Mouse (Mus musculus) lung, embryonic 14.5 days (tissue): Measurements from ENCODE around the gene Ece1. TPM values are rescaled to one million over a fixed set of nuclear protein-coding genes. Genes with fewer than 3 reads are reported as not detected.

Experiments
- ATAC-seq: fragments of 200-750 bp; cut with Nextera tagmentation; 2 replicates; pipeline ENCODE4 v1.8.0; 2017; ENCODE audit warnings: mild to moderate bottlenecking, moderate TSS enrichment, moderate library complexity; ENCODE audit not compliant: insufficient read depth
- DNase-seq: peaks from one replicate; pipeline ENCODE4 v3.0.0-alpha.2; 2015
- H3K27ac ChIP-seq: fragments of 300-500 bp; sonication (generic); 2 replicates; pipeline ENCODE4 v1.5.1; 2014; ENCODE audit warnings: low read depth, mild to moderate bottlenecking, moderate library complexity
- H3K27me3 ChIP-seq: fragments of 300-500 bp; sonication (generic); 2 replicates; pipeline ENCODE4 v1.6.1; 2014; ENCODE audit warnings: low read length, control low read depth; ENCODE audit not compliant: insufficient read depth
- H3K36me3 ChIP-seq: fragments of 300-500 bp; sonication (generic); 2 replicates; pipeline ENCODE4 v1.6.1; 2014; ENCODE audit warnings: control low read depth; ENCODE audit not compliant: insufficient read depth
- H3K4me1 ChIP-seq: fragments of 300-500 bp; sonication (generic); 2 replicates; pipeline ENCODE4 v1.6.1; 2014; ENCODE audit warnings: antibody characterized with exemption, control low read depth; ENCODE audit not compliant: insufficient read depth
- H3K4me2 ChIP-seq: fragments of 300-500 bp; sonication (generic); 2 replicates; pipeline ENCODE4 v1.6.1; 2014; ENCODE audit warnings: mild to moderate bottlenecking
- H3K4me3 ChIP-seq: fragments of 300-500 bp; sonication (generic); 2 replicates; pipeline ENCODE4 v1.5.1; 2014; ENCODE audit warnings: low read depth, low read length
- H3K9ac ChIP-seq: fragments of 300-500 bp; sonication (generic); 2 replicates; pipeline ENCODE4 v1.6.1; 2014
- H3K9me3 ChIP-seq: fragments of 300-500 bp; sonication (generic); 2 replicates; pipeline ENCODE4 v1.6.1; 2016; ENCODE audit warnings: low read depth, low read length, control low read depth
- CTCF ChIP-seq: IDR thresholded peaks from 2 replicates; pipeline ENCODE4 v1.5.1; 2016; ENCODE audit warnings: antibody characterized with exemption, low read depth
- WGBS: fragments of 180-500 bp; shearing (Covaris S2); extraction: QIAGEN DNeasy Blood & Tissue Kit; methylation state at CpG from one replicate; pipeline ENCODE4 v1.1.7; 2014; 5-methylcytosine and 5-hydroxymethylcytosine counted together
- polyA plus RNA-seq: library from polyadenylated mRNA; unstranded; fragments of >200 nt; fragmentation: Nextera tagmentation; extraction: Ambion mirVana; gene quantifications from 2 replicates; pipeline ENCODE4 v1.2.1, GENCODE M21; 2014

Ece1 gene
- 59.3 and 71.2 TPM in 2 replicates for polyA plus RNA-seq

DNA sequence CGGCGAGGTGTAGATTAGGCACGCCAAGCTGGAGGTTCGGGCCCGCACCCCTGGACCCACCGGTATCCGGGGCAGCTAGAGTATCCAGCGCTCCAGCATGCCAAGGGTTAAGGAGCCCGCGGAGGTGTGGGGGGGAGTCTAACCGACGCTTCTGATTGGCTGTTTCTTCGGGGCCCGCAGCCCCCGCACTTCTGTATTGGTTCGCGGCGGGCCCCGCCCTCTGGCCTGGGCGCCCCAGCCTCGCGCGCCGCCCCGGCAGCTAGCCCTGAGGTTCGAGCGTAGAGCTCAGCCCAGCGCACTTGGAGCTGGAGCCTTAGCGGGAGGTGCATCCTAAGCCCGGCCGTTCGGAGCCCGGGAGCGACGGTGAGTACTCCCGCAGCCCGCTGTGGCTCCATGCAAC lies at the start of gene Ece1:
Ece1 (plus strand) TSS at position 219 of the 400 bp plus-strand sequence.
- DNase-seq (peak; percentile 96), ATAC-seq (peak; percentile 91)
- H3K27ac ChIP-seq: peak within 1 kb of the TSS; percentile 58; the same call in 1 of the 2 replicates
- peaks cover 26% of the 10 kb centered on the region for H3K4me1 ChIP-seq
- H3K9ac ChIP-seq: peak within 1 kb of the TSS; percentile 71
- peak within 1 kb of the TSS; percentile 85 for H3K4me2 ChIP-seq
- WGBS: under 1% methylated on average over 37 of the region's 37 CpGs
- TF ChIP-seq CTCF: no peak
- H3K27me3 ChIP-seq: no peaks in the 10 kb centered on the region
- H3K4me3 ChIP-seq: peak within 1 kb of the TSS; percentile 67
- no peaks in the 10 kb centered on the region for H3K36me3 ChIP-seq
- no peaks in the 10 kb centered on the region for H3K9me3 ChIP-seq

GRCm38 (mm10) chr4:137812946-137813708 lies 48.9 kb upstream of the Ece1 start:
- TF ChIP-seq CTCF: no peak
- H3K4me1 ChIP-seq: no peaks in the 10 kb centered on the region
- no peak overlapping the region for H3K4me3 ChIP-seq
- no peaks in the 10 kb centered on the region for H3K27me3 ChIP-seq
- no peak overlapping the region for H3K4me2 ChIP-seq
- H3K36me3 ChIP-seq: no peaks in the 10 kb centered on the region
- no peak for ATAC-seq
- WGBS: 60% methylated on average over 13 of the region's 13 CpGs
- H3K9me3 ChIP-seq: no peaks in the 10 kb centered on the region
- H3K27ac ChIP-seq: no peak overlapping the region
- no peak for DNase-seq
- no peak overlapping the region for H3K9ac ChIP-seq

- DNase-seq (no peak), ATAC-seq (no peak)
- no peaks in the 10 kb centered on the region for H3K9me3 ChIP-seq
- no peaks in the 10 kb centered on the region for H3K4me1 ChIP-seq
- H3K4me2 ChIP-seq: no peak overlapping the region
- no peak overlapping the region for H3K9ac ChIP-seq
- H3K4me3 ChIP-seq: no peak overlapping the region
- no peaks in the 10 kb centered on the region for H3K27me3 ChIP-seq
- H3K36me3 ChIP-seq: no peaks in the 10 kb centered on the region
- H3K27ac ChIP-seq: no peak overlapping the region
- 74% methylated on average over 7 of the region's 7 CpGs for WGBS
- TF ChIP-seq CTCF: no peak
Measured at GRCm38 (mm10) chr4:137814140-137814539, 47.9 kb upstream of the Ece1 start.

GRCm38 (mm10) chr4:137815473-137815872 lies 46.6 kb upstream of the Ece1 start:
- no peaks in the 10 kb centered on the region for H3K27me3 ChIP-seq
- no peaks in the 10 kb centered on the region for H3K4me1 ChIP-seq
- DNase-seq (no peak), ATAC-seq (no peak)
- no peak overlapping the region for H3K27ac ChIP-seq
- TF ChIP-seq CTCF: no peak
- no peak overlapping the region for H3K9ac ChIP-seq
- H3K4me3 ChIP-seq: no peak overlapping the region
- no peak overlapping the region for H3K4me2 ChIP-seq
- 67% methylated on average over 3 of the region's 3 CpGs for WGBS
- H3K9me3 ChIP-seq: no peaks in the 10 kb centered on the region
- no peaks in the 10 kb centered on the region for H3K36me3 ChIP-seq

DNA sequence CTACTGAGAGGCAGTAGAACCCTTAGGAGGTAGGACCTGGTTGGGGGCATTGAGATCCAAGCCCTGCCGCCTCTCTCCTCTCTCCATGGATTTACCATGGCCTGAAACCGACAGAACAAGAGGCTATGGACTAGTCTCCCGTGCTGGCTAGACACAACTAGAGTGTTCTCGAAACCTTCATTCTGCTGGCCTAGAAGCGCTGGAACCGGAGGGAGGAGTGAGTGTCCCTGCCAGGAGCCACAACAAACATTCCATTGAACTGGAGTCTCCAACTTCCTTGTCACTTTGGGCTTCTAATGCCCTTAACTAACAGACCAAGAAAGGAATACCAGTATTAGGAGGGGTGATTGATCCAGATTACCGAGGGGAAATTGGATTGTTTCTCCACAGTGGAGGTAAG lies 45.8 kb upstream of the Ece1 start:
- Histone ChIP-seq H3K27me3 (no peaks in the 10 kb centered on the region), H3K27ac (no peak overlapping the region), H3K4me2 (no peak overlapping the region), H3K4me1 (no peaks in the 10 kb centered on the region), H3K36me3 (no peaks in the 10 kb centered on the region), H3K4me3 (no peak overlapping the region), H3K9ac (no peak overlapping the region), H3K9me3 (no peaks in the 10 kb centered on the region)
- WGBS: 65% methylated on average over 7 of the region's 7 CpGs
- ATAC-seq (no peak), DNase-seq (no peak)
- TF ChIP-seq CTCF: no peak

- ATAC-seq (no peak), DNase-seq (no peak)
- Histone ChIP-seq H3K9ac (no peak overlapping the region), H3K27ac (no peak overlapping the region), H3K36me3 (no peaks in the 10 kb centered on the region), H3K4me3 (no peak overlapping the region), H3K27me3 (no peaks in the 10 kb centered on the region), H3K4me2 (no peak overlapping the region), H3K9me3 (no peaks in the 10 kb centered on the region), H3K4me1 (no peaks in the 10 kb centered on the region)
- TF ChIP-seq CTCF: no peak
- WGBS: 75% methylated on average over 3 of the region's 3 CpGs
Measured at GRCm38 (mm10) chr4:137818341-137818740, 43.7 kb upstream of the Ece1 start.

DNA sequence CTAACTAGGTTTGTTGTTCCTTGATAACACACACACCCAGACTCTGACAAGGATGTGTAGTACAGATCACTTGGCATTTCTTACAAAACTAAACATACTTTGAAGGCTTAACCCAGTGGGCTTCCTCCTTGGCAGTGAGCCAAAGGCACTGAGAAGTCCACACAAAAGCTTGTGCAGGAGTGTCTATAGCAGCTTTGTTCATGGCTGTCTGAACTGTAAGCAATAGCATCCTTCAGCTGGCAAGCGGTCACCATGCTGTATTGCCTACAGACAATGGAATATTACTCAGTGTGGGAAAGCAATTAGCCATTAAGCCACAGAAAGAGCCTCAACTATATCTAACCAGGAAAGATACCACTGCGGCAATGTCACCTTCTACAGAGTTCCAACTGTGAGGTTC lies 42.5 kb upstream of the Ece1 start:
- peak; percentile 77 for DNase-seq
- Histone ChIP-seq H3K4me1 (no peaks in the 10 kb centered on the region), H3K4me3 (no peak overlapping the region), H3K4me2 (no peak overlapping the region), H3K27me3 (no peaks in the 10 kb centered on the region), H3K27ac (no peak overlapping the region), H3K36me3 (no peaks in the 10 kb centered on the region), H3K9ac (no peak overlapping the region), H3K9me3 (no peaks in the 10 kb centered on the region)
- WGBS: 73% methylated on average over 2 of the region's 2 CpGs
- TF ChIP-seq CTCF: no peak
- no peak; the same call in 1 of the 2 replicates for ATAC-seq
